Mouse (Mus musculus) ES-Bruce4 (cell line): ENCODE measurements around the gene Chst15. TPM values are rescaled to one million over a fixed set of nuclear protein-coding genes. Genes with fewer than 3 reads are reported as not detected.

ENCODE experiments used
- H3K27ac ChIP-seq: 2 replicates; pipeline ENCODE4 v1.5.1; 2012; ENCODE audit warnings: low read length, inconsistent platforms; ENCODE audit not compliant: insufficient read depth
- H3K27me3 ChIP-seq: 2 replicates; pipeline ENCODE4 v1.6.1; 2012; ENCODE audit warnings: mild to moderate bottlenecking, low read length, inconsistent platforms; ENCODE audit not compliant: control insufficient read depth, poor library complexity, insufficient read depth, severe bottlenecking
- H3K36me3 ChIP-seq: 2 replicates; pipeline ENCODE4 v1.6.1; 2012; ENCODE audit warnings: inconsistent platforms, mild to moderate bottlenecking, low read length, moderate library complexity; ENCODE audit not compliant: control insufficient read depth, poor library complexity, insufficient read depth, severe bottlenecking
- H3K4me1 ChIP-seq: one replicate; pipeline ENCODE4 v1.8.1; 2011; ENCODE audit warnings: low read length; ENCODE audit not compliant: control insufficient read depth, insufficient read depth
- H3K4me3 ChIP-seq: 2 replicates; pipeline ENCODE4 v1.5.1; 2011; ENCODE audit warnings: low read depth, mild to moderate bottlenecking, low read length
- H3K9ac ChIP-seq: 2 replicates; pipeline ENCODE4 v1.6.1; 2012; ENCODE audit warnings: low read depth, mild to moderate bottlenecking, inconsistent platforms; ENCODE audit not compliant: poor library complexity, severe bottlenecking
- H3K9me3 ChIP-seq: replicated peaks from 2 replicates; pipeline ENCODE4 v1.6.1; 2012; ENCODE audit warnings: mild to moderate bottlenecking, low read length, inconsistent platforms; ENCODE audit not compliant: control insufficient read depth, poor library complexity, insufficient read depth, severe bottlenecking
- CTCF ChIP-seq: IDR thresholded peaks from one replicate; pipeline ENCODE4 v1.8.1; 2011; ENCODE audit warnings: low read depth, low read length
- EP300 ChIP-seq: IDR thresholded peaks from 2 replicates; pipeline ENCODE4 v1.6.1; 2011; ENCODE audit warnings: low read depth, low read length; ENCODE audit not compliant: insufficient read depth
- POLR2A ChIP-seq: IDR thresholded peaks from one replicate; pipeline ENCODE4 v1.8.1; 2011; ENCODE audit warnings: low read length; ENCODE audit not compliant: insufficient read depth
- polyA plus RNA-seq: library from polyadenylated mRNA; stranded (reverse); fragments of >200 nt; gene quantifications from 2 replicates; pipeline ENCODE4 v1.2.4, GENCODE M21; 2011; ENCODE audit warnings: low read depth; ENCODE audit not compliant: missing spikeins, insufficient read depth, insufficient read length

Gene Chst15
- polyA plus RNA-seq, 1 experiment, result 15.4 TPM

DNA sequence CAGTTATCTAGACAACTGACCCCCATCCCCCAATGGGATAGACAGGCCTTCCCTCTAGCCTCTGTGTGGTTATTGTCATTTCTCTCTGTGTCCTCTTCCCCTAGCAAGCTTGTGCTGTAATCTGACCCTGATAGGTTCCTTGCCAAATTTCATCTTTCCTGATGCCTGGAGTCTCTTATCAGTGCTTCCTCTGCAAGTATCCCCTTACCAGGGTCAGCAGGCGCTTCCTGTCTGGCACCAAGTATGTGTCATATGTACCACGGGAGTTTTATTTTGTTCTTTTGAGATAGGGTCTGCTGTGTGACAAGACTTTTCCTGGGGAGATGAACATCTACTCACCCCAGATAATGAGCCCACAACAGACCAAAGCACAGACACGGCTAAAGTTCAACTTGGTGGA is 38.4 kb downstream of the Chst15 start:
- Histone ChIP-seq H3K9me3 (no peaks in the 10 kb centered on the region), H3K36me3 (no peaks in the 10 kb centered on the region), H3K4me3 (no peak overlapping the region), H3K4me1 (no peaks in the 10 kb centered on the region), H3K27ac (no peak overlapping the region), H3K27me3 (no peaks in the 10 kb centered on the region), H3K9ac (no peak overlapping the region)
- no peak for TF ChIP-seq EP300
- no peak for TF ChIP-seq CTCF
- no peak for TF ChIP-seq POLR2A

DNA sequence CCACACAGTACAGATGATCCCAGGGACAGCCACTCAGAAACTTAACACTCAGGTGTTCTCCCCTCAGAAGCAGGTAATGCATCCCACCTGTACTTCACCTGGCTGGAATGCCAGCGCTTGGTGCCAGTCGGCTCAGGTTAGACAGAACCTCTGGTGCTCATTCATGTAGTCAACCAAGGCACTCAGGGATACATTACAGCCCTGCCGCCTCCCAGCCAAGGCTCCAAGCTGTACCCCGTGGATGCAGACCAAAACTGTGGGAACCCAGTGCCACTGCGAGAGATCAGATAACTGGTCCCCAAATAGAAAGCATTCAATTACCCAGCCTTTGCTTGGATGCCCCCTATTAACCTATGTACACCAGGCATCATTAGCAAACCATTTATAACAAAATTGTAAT is 40.7 kb downstream of the Chst15 start:
- Histone ChIP-seq H3K4me1 (no peaks in the 10 kb centered on the region), H3K4me3 (no peak overlapping the region), H3K27ac (no peak overlapping the region), H3K27me3 (no peaks in the 10 kb centered on the region), H3K9me3 (no peaks in the 10 kb centered on the region), H3K36me3 (no peaks in the 10 kb centered on the region), H3K9ac (no peak overlapping the region)
- TF ChIP-seq EP300 (no peak), POLR2A (no peak), CTCF (no peak)

DNA sequence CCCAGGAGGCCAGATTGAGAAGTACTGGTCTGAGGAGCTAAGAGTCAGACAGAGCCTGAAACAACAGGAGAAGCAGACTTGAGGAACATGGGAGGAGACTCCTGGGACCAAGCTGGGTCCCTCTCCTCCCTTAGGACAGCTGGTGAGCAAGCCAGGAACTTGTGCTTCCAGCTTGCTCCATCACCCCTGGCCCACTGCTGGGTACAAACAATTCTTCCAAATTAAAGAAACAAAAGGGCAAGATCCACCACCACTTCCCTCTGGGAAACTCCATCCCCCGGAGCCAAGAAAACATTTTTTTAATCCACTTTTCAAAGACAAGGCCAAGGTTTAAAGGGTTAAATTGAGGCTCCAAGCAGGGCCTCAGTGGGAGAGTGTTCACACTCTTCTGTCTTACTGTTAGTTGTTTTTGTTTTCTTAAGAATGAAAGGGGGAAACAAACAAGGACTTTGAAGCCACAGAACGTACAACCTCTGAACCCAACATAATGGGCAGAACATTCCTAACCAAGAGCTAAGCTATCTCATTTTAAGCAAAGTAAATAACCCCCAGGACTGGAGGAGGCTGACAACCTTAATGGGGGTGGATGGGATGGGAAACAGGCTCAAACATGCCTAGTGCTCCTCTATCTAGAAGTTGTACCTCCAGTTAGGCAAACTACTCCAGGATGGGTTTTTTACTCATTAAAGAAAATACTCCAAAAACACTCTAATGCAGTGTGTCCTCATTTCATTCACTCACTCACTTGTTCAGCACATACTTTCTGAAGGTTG is 43.1 kb downstream of the Chst15 start:
- TF ChIP-seq POLR2A, result no peak
- no peak for TF ChIP-seq CTCF
- no peak for TF ChIP-seq EP300
- no peaks in the 10 kb centered on the region for H3K36me3 ChIP-seq
- H3K4me1 ChIP-seq, result no peaks in the 10 kb centered on the region
- no peaks in the 10 kb centered on the region for H3K9me3 ChIP-seq
- no peak overlapping the region for H3K9ac ChIP-seq
- no peaks in the 10 kb centered on the region for H3K27me3 ChIP-seq
- no peak overlapping the region for H3K4me3 ChIP-seq
- no peak overlapping the region for H3K27ac ChIP-seq

DNA sequence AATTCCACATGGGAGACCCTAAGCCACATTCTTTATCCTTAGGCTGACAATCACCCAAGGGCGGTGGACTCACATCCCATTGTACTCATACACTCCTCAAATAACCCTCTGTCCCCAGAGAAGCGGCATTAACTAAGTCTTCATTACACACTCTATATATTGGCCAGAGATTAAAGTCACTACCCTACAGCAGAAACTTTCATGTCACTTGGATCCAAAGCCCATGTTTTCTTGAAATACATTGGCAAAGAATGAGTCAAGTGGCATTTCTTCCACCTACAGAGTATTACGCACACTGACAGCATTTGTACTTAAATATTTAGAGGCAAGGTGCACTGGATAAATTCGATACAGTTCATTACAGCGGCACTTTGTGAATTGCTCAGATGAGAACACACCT is 44.0 kb downstream of the Chst15 start:
- Histone ChIP-seq H3K9me3 (no peaks in the 10 kb centered on the region), H3K27ac (no peak overlapping the region), H3K4me3 (no peak overlapping the region), H3K9ac (no peak overlapping the region), H3K4me1 (no peaks in the 10 kb centered on the region), H3K27me3 (no peaks in the 10 kb centered on the region), H3K36me3 (no peaks in the 10 kb centered on the region)
- no peak for TF ChIP-seq EP300
- TF ChIP-seq POLR2A, result no peak
- TF ChIP-seq CTCF, result no peak

DNA sequence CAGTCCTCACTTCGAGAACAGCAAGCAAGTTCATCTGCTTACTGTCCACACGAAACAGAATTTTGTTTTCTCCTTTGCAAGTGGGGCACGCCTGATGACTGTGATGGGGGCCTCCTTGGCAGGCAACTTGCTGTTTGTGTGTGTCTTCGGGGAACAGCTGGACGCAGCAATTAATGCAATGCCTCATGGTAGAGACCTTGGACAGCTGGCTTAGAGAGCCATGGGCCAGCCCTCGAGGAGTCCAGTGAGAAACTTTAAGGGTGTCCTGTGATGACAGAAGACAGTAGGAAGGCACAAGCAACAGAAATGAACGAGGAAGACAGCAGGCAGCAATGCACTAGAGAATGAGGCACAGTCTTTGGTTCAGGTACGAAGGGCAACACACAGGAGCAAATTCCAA is 46.7 kb downstream of the Chst15 start:
- Histone ChIP-seq H3K9ac (no peak overlapping the region), H3K36me3 (no peaks in the 10 kb centered on the region), H3K27ac (no peak overlapping the region), H3K4me3 (no peak overlapping the region), H3K27me3 (no peaks in the 10 kb centered on the region), H3K4me1 (no peaks in the 10 kb centered on the region), H3K9me3 (no peaks in the 10 kb centered on the region)
- TF ChIP-seq CTCF (no peak), EP300 (no peak), POLR2A (no peak)

DNA sequence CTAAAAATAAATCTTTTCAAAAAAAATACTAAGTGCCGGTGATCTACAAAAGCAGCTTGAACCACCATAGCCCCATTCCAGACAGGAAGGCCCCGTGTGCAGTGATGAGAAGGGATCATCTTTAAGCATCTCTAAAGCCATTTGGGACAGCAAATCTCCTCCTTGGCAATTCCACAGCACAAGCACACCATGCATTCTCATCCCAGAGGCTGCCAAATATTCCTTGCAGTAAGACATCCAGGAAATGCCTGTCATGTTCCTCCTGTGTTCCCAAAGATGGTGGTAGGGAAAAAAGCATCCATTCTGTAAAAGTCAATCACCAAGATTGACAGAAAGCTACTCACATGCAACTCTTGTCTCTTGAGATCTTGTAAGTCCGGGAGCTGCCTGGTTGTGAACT is 47.4 kb downstream of the Chst15 start:
- Histone ChIP-seq H3K27ac (no peak overlapping the region), H3K9me3 (no peaks in the 10 kb centered on the region), H3K27me3 (no peaks in the 10 kb centered on the region), H3K36me3 (no peaks in the 10 kb centered on the region), H3K4me1 (no peaks in the 10 kb centered on the region), H3K4me3 (no peak overlapping the region), H3K9ac (no peak overlapping the region)
- TF ChIP-seq POLR2A (no peak), CTCF (no peak), EP300 (no peak)
